Mouse (Mus musculus) liver, postnatal 0 days (tissue): ENCODE measurements around the gene Gpr39.

ENCODE experiments used
- CTCF ChIP-seq: sonication (generic); IDR thresholded peaks from 2 replicates; pipeline ENCODE4 v1.5.1; 2016; ENCODE audit warnings: antibody characterized with exemption, low read depth
- EP300 ChIP-seq: IDR thresholded peaks from 2 replicates; pipeline ENCODE4 v1.6.1; 2016; ENCODE audit warnings: antibody characterized with exemption, low read depth, mild to moderate bottlenecking

- TF ChIP-seq EP300 (no peak), CTCF (no peak)
These were observed 39.4 kb downstream of the Gpr39 start for GRCm38 (mm10) chr1:125716241-125716640.
